Mouse (Mus musculus): ENCODE results near the gene Rcan2. TPM values are rescaled to one million over a fixed set of nuclear protein-coding genes. Genes with fewer than 3 reads are reported as not detected.

The Rcan2 gene
- polyA plus RNA-seq, 1 experiment from 2014 or later = 133 TPM

DNA sequence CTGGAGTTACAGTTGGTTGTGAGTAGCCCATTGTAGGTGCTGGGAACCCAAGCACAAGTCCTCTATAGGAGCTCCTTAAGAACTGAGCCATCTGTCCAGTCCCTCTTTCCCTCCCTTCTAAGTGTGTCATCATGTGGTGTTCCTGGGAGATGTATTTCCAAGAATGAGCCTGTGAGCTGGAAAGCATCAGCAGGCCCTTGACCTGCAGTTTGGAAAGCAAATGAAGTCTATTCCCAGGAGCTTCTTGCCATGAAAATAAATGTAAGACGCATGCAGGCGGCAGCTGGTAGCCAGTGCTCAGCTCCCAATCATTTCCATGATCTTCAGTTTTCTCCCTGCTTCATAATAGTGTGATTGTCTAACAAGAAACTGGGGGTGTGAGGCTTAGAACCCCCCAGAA is 203.2 kb downstream of the Rcan2 start:
- Histone ChIP-seq H3K4me3 (ENCODE audit: low read depth, low read length) (no peak overlapping the region), H3K27me3 (ENCODE audit: control insufficient read depth, insufficient read depth, low read depth, low read length) (no peaks in the 10 kb centered on the region), H3K36me3 (ENCODE audit: control insufficient read depth, insufficient read depth, low read length) (no peaks in the 10 kb centered on the region), H3K9ac (ENCODE audit: low read depth, low read length) (no peak overlapping the region), H3K9me3 (replicated peaks; ENCODE audit: control insufficient read depth, low read length, poor library complexity, severe bottlenecking) (no peaks in the 10 kb centered on the region), H3K4me2 (ENCODE audit: low read length) (no peak overlapping the region), H3K4me1 (ENCODE audit: control insufficient read depth, insufficient read depth, low read length) (no peaks in the 10 kb centered on the region), H3K27ac (ENCODE audit: low read length) (no peak overlapping the region)
- WGBS = 55% methylated on average over 2 of the region's 2 CpGs
- no peak for ATAC-seq

DNA sequence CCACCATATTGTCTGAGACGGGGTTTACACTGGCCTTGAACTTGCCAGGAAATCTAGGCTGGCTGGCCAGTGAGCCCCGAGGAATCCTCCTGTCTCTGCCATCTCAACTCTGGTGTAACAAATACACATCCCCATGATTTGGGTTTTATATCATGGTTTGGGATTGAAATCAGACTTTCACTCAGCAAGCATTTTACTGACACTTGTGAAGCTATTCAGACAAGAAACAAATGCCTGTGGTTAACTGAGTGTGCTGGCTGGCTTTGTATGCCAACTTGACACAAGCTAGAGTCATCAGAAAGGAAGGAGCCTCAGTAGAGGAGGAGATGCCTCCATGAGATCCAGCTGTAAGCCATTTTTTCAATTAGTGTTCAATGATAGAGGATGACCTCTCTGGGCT is 206.3 kb downstream of the Rcan2 start:
- Histone ChIP-seq H3K9ac (ENCODE audit: low read depth, low read length) (no peak overlapping the region), H3K9me3 (replicated peaks; ENCODE audit: control insufficient read depth, low read length, poor library complexity, severe bottlenecking) (no peaks in the 10 kb centered on the region), H3K4me2 (ENCODE audit: low read length) (no peak overlapping the region), H3K4me1 (ENCODE audit: control insufficient read depth, insufficient read depth, low read length) (0 out of 2 replicates have a peak, but pooled peaks cover 2% of the 10 kb centered on the region), H3K4me3 (ENCODE audit: low read depth, low read length) (no peak overlapping the region), H3K27me3 (ENCODE audit: control insufficient read depth, insufficient read depth, low read depth, low read length) (no peaks in the 10 kb centered on the region), H3K27ac (ENCODE audit: low read length) (no peak overlapping the region), H3K36me3 (ENCODE audit: control insufficient read depth, insufficient read depth, low read length) (no peaks in the 10 kb centered on the region)
- ATAC-seq = no peak
- 90% methylated on average over 2 of the region's 2 CpGs for WGBS

DNA sequence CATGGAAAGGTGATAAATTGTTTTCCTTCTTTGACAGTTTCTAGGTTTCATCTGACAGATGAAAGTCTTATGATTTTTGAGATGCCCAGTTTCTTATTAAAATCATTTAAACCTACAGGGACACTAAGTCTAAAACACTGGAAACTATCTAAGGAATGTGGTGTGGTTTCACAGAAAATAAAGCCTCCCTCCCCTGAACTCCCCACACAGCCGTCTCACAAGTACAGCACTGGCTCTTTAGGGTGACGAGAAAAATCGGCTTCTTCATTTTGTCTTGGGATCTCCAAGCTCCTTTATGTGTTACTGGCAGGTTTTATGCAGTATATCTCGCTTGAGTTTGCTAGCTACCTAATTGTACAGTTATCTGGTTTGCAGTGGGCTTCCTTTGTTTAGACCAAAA is 210.8 kb downstream of the Rcan2 start:
- ATAC-seq = no peak
- 69% methylated on average over 4 of the region's 4 CpGs for whole genome bisulfite sequencing
- no peak overlapping the region for H3K4me3 ChIP-seq (ENCODE audit: low read depth, low read length)

DNA sequence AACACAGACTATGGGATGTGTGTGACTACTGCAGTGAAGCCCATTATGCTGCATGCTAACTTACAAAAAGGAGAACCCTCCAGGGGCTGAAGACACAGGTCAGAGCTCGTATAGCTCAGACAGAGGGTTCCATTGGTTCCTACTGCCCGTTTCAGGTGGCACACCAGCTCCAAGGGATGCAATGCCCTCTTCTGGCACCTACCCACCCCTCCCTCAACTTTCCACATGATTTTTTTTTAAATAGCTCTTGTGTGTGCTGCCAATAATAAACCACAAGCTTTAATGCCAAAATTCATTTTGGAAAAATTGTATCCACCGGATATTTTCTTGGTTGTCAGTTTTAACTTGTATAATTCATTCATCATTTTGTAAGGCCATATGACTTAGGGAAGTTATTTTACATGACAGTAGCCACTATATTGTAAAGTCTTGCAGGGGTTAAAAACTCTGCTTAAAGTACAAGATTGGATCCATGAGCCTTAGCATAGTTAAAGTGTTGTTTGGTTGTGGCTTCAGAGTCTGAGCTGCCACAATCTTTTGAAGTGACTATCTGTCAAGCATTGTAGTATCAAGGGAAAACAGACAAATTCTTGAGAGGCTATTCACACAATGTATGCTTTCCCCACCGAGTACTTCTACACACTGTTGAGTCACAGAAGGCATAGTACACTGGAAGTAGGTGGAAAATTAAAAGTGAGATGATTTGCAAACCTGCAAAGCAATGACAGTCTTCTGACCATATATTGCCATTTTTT is 212.8 kb downstream of the Rcan2 start:
- no peaks in the 10 kb centered on the region for H3K27me3 ChIP-seq (ENCODE audit: control insufficient read depth, insufficient read depth, low read depth, low read length)
- 0 out of 2 replicates have a peak, but pooled peaks cover 2% of the 10 kb centered on the region for H3K4me1 ChIP-seq (ENCODE audit: control insufficient read depth, insufficient read depth, low read length)
- no peaks in the 10 kb centered on the region for H3K9me3 ChIP-seq (replicated peaks; ENCODE audit: control insufficient read depth, low read length, poor library complexity, severe bottlenecking)
- 71% methylated on average over 4 of the region's 4 CpGs for WGBS
- ATAC-seq = no peak
- no peak overlapping the region for H3K4me3 ChIP-seq (ENCODE audit: low read depth, low read length)
- H3K27ac ChIP-seq (ENCODE audit: low read length) = no peak overlapping the region
- no peaks in the 10 kb centered on the region for H3K36me3 ChIP-seq (ENCODE audit: control insufficient read depth, insufficient read depth, low read length)
- no peak overlapping the region for H3K9ac ChIP-seq (ENCODE audit: low read depth, low read length)
- H3K4me2 ChIP-seq (ENCODE audit: low read length) = no peak overlapping the region

More for the DNA sequence above, 210.8 kb downstream of the Rcan2 start:
- no peak overlapping the region for H3K27ac ChIP-seq (ENCODE audit: low read length)
- 0 out of 2 replicates have a peak, but pooled peaks cover 2% of the 10 kb centered on the region for H3K4me1 ChIP-seq (ENCODE audit: control insufficient read depth, insufficient read depth, low read length)
- no peaks in the 10 kb centered on the region for H3K27me3 ChIP-seq (ENCODE audit: control insufficient read depth, insufficient read depth, low read depth, low read length)
- H3K36me3 ChIP-seq (ENCODE audit: control insufficient read depth, insufficient read depth, low read length) = no peaks in the 10 kb centered on the region
- H3K9ac ChIP-seq (ENCODE audit: low read depth, low read length) = no peak overlapping the region
- H3K4me2 ChIP-seq (ENCODE audit: low read length) = no peak overlapping the region
- H3K9me3 ChIP-seq (replicated peaks; ENCODE audit: control insufficient read depth, low read length, poor library complexity, severe bottlenecking) = no peaks in the 10 kb centered on the region

DNA sequence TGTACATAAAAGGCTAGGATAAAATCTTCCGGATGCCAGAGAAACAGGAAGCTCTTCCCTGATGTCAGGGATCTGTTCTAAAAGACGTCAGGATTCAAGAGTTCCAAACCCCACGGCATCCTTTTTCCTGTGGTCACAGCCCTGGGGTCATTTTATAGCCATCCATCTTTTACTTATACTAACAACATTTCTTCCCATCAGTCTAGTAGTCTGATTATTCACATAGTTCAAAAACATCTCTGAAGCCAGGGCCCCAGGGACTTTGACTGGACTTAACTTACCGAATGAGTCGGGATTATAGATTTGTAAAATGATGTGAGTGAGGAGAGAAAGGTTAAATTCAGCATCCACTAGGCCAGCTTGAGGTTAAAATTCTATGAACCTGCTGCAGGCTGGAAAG is 215.2 kb downstream of the Rcan2 start:
- 81% methylated on average over 5 of the region's 5 CpGs for WGBS
- H3K27ac ChIP-seq (ENCODE audit: low read length) = no peak overlapping the region
- no peak overlapping the region for H3K9ac ChIP-seq (ENCODE audit: low read depth, low read length)
- no peak for ATAC-seq
- H3K9me3 ChIP-seq (replicated peaks; ENCODE audit: control insufficient read depth, low read length, poor library complexity, severe bottlenecking) = no peaks in the 10 kb centered on the region
- H3K4me1 ChIP-seq (ENCODE audit: control insufficient read depth, insufficient read depth, low read length) = 0 out of 2 replicates have a peak, but pooled peaks cover 2% of the 10 kb centered on the region
- no peaks in the 10 kb centered on the region for H3K27me3 ChIP-seq (ENCODE audit: control insufficient read depth, insufficient read depth, low read depth, low read length)
- H3K4me2 ChIP-seq (ENCODE audit: low read length) = no peak overlapping the region
- H3K4me3 ChIP-seq (ENCODE audit: low read depth, low read length) = no peak overlapping the region
- H3K36me3 ChIP-seq (ENCODE audit: control insufficient read depth, insufficient read depth, low read length) = peaks cover 2% of the 10 kb centered on the region; the same call in 1 of the 2 replicates

DNA sequence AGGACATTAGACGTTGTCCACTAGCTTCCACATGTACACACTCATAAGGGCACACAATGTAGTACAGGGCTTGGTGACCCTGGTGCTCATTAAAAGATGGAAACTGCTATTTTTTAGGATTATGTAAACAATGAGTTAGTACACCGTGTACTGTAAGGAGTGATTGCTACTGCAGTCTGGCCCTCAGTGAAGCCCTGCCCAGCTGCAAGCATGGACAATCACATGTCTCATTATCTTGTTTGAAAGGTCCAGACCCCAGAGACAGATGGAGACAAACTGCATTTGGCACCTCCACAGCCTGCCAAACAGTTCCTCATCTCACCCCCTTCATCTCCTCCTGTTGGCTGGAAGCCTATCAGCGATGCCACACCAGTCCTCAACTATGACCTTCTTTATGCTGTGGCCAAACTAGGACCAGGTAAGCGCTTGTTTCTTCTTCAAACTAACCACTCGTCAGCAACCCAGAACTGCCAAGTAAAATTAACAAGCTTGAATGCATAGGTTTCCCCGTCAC is 219.6 kb downstream of the Rcan2 start:
- Histone ChIP-seq H3K9me3 (replicated peaks; ENCODE audit: control insufficient read depth, low read length, poor library complexity, severe bottlenecking) (no peaks in the 10 kb centered on the region), H3K9ac (ENCODE audit: low read depth, low read length) (no peak overlapping the region), H3K4me2 (ENCODE audit: low read length) (no peak overlapping the region), H3K4me1 (ENCODE audit: control insufficient read depth, insufficient read depth, low read length) (peaks cover 4% of the 10 kb centered on the region), H3K4me3 (ENCODE audit: low read depth, low read length) (no peak overlapping the region), H3K27ac (ENCODE audit: low read length) (no peak overlapping the region), H3K27me3 (ENCODE audit: control insufficient read depth, insufficient read depth, low read depth, low read length) (no peaks in the 10 kb centered on the region), H3K36me3 (ENCODE audit: control insufficient read depth, insufficient read depth, low read length) (peaks cover 2% of the 10 kb centered on the region; the same call in 1 of the 2 replicates)
- 82% methylated on average over 6 of the region's 6 CpGs for WGBS
- no peak for ATAC-seq

DNA sequence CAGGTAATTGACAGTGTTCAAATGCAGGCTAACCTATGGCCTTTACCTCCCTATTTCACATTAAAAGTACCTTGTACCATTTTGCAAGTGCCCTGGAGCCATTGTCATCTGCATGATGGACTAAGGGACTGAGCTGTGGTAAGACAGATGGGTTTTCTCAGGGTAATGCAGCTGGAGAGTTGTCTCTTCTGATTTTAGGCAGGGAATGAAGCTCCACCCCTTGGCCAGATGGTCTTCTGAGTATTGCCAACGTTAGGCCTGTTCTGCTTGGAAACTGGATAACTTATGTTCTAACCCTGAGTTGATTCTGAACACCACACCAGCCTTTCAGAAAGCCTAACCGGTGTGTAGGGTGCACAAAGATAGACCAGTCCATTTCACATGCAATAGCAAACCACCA is 222.7 kb downstream of the Rcan2 start:
- H3K9ac ChIP-seq (ENCODE audit: low read depth, low read length) = no peak overlapping the region
- 85% methylated on average over 2 of the region's 2 CpGs for WGBS
- no peak for ATAC-seq
- no peak overlapping the region for H3K4me2 ChIP-seq (ENCODE audit: low read length)
- H3K9me3 ChIP-seq (replicated peaks; ENCODE audit: control insufficient read depth, low read length, poor library complexity, severe bottlenecking) = no peaks in the 10 kb centered on the region
- no peak overlapping the region for H3K27ac ChIP-seq (ENCODE audit: low read length)
- H3K4me1 ChIP-seq (ENCODE audit: control insufficient read depth, insufficient read depth, low read length) = peaks cover 19% of the 10 kb centered on the region
- no peaks in the 10 kb centered on the region for H3K27me3 ChIP-seq (ENCODE audit: control insufficient read depth, insufficient read depth, low read depth, low read length)
- H3K4me3 ChIP-seq (ENCODE audit: low read depth, low read length) = no peak overlapping the region
- H3K36me3 ChIP-seq (ENCODE audit: control insufficient read depth, insufficient read depth, low read length) = peaks cover 2% of the 10 kb centered on the region; the same call in 1 of the 2 replicates

DNA sequence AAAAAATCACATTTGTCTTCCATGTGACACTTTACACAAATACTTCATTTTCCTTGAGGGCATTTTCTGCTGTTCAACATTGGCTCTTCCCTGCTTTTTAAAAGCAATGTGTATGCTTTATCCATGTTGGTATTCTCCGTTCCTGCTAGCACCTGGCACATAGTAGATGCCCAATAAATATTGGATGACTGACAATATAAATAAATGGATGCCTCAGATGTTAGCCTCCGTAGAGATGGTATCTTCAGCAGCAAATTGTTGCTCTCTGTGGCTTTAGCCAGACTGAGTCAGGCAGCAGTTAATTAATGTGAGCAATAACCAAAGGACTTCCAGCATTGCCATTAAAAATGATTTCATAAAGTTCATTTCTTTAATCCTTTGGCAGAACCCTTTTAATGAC is 223.9 kb downstream of the Rcan2 start:
- ATAC-seq = no peak
- 71% methylated on average over 2 of the region's 2 CpGs for WGBS
- peaks cover 19% of the 10 kb centered on the region for H3K4me1 ChIP-seq (ENCODE audit: control insufficient read depth, insufficient read depth, low read length)
- no peak overlapping the region for H3K4me2 ChIP-seq (ENCODE audit: low read length)
- H3K9me3 ChIP-seq (replicated peaks; ENCODE audit: control insufficient read depth, low read length, poor library complexity, severe bottlenecking) = no peaks in the 10 kb centered on the region
- H3K4me3 ChIP-seq (ENCODE audit: low read depth, low read length) = no peak overlapping the region
- H3K27ac ChIP-seq (ENCODE audit: low read length) = 0 out of 2 replicates have a peak overlapping the region, but pooled peaks have one; percentile 33
- no peaks in the 10 kb centered on the region for H3K27me3 ChIP-seq (ENCODE audit: control insufficient read depth, insufficient read depth, low read depth, low read length)
- H3K9ac ChIP-seq (ENCODE audit: low read depth, low read length) = no peak overlapping the region
- peaks cover 2% of the 10 kb centered on the region; the same call in 1 of the 2 replicates for H3K36me3 ChIP-seq (ENCODE audit: control insufficient read depth, insufficient read depth, low read length)

DNA sequence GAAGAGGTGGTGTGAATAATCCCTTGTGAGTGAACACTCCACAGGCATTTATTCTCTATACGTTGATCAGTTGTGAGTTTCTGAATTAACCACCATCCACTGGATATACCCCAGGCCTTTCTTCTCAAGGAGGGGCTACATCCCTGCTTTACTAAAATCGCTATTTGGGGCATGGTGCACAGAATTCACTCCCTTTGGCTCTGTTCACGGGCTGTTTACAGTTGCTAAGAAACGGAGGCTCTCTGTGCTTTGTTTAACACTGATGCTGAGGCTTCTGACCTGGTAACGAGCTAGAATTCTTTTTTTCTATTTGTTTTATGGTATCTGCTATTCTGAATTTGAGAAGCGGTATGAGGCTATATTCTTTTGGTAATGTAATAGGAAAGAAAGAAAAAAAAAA is 224.8 kb downstream of the Rcan2 start:
- peak; percentile 61 for ATAC-seq
- H3K9me3 ChIP-seq (replicated peaks; ENCODE audit: control insufficient read depth, low read length, poor library complexity, severe bottlenecking) = no peaks in the 10 kb centered on the region
- peaks cover 2% of the 10 kb centered on the region; the same call in 1 of the 2 replicates for H3K36me3 ChIP-seq (ENCODE audit: control insufficient read depth, insufficient read depth, low read length)
- no peak overlapping the region for H3K4me3 ChIP-seq (ENCODE audit: low read depth, low read length)
- peaks cover 19% of the 10 kb centered on the region for H3K4me1 ChIP-seq (ENCODE audit: control insufficient read depth, insufficient read depth, low read length)
- H3K4me2 ChIP-seq (ENCODE audit: low read length) = peak overlapping the region; percentile 35
- H3K27me3 ChIP-seq (ENCODE audit: control insufficient read depth, insufficient read depth, low read depth, low read length) = no peaks in the 10 kb centered on the region
- 17% methylated on average over 6 of the region's 6 CpGs for WGBS
- no peak overlapping the region for H3K9ac ChIP-seq (ENCODE audit: low read depth, low read length)
- peak overlapping the region; percentile 86 for H3K27ac ChIP-seq (ENCODE audit: low read length)
